Mouse (Mus musculus): ENCODE measurements around the gene Pip5k1c.

Gene Pip5k1c

DNA sequence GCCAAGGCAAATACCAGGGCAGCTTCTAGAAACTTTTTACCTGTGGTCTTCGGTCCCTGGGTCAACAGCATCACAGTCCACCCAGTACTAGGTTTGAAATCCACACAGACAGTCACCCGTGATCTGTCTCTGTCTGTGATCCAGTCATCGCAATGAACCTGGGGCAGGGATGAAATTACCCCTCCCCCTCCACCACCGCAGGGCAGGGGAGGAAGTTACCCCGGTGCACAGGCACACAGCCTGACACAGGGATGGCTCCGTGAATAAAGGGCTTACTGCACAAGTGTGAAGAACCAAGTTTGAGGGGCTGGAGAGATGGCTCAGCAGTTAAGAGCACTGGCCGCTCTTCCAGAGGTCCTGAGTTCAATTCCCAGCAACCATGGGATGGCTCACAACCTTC is 11.0 kb downstream of the Pip5k1c start:
- no peak for DNase-seq

DNA sequence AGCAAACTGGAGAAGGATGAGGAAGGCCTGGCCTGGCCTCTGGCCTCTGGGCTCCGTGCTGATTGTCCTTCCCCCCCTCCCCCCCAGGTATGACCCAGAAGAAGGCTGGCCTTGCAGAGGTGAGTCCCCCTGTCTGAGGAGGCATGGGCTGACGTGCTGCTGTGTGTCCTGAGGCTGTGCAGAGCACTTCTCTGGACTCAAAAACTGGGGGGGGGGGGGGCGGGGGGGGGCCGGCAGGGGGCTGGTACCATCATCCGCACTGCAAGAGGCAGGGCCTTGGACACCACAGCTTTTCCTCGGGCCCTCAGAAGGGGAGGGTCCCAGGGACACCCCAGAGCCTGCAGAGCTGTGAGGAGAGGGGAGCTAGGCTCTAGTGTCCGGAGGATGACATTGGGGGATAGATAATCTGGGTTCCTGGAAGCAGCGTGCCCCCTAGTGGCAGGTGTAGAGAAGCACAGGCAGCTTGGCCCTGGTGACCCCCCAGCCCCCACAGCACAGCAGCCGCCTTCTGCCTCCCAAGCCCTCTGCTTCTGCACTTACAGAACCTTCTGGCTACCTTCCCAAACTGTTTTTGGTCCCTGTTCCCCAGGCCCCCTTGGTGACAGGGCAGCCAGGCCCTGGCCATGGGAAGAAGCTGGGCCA is 12.0 kb downstream of the Pip5k1c start:
- DNase-seq: peak in 1 of 2 experiments; percentile 54

- DNase-seq: no peak
Observed at GRCm38 (mm10) chr10:81305663-81306062, 12.9 kb downstream of the Pip5k1c start.

DNA sequence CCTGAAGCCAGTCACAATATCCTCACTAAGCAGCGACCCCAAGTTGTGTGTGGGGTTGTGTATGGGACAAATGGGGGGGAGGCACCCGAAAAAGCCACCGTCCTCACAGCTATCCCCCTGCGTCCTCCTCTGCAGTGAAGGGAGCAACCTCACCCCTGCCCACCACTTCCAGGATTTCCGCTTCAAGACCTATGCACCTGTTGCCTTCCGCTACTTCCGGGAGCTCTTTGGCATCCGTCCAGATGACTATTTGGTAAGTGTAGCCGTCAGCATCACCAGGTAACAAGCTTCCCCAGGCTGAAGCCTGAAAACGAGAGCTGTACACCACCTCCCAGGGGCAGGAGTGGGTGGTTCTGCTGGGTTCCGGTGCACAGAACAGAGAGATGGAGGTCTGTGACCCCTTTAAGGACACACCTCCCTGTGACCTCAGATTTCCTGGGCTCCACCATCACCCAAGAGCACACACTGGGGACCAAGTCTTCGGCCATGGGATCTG is 13.5 kb downstream of the Pip5k1c start:
- no peak for DNase-seq

DNA sequence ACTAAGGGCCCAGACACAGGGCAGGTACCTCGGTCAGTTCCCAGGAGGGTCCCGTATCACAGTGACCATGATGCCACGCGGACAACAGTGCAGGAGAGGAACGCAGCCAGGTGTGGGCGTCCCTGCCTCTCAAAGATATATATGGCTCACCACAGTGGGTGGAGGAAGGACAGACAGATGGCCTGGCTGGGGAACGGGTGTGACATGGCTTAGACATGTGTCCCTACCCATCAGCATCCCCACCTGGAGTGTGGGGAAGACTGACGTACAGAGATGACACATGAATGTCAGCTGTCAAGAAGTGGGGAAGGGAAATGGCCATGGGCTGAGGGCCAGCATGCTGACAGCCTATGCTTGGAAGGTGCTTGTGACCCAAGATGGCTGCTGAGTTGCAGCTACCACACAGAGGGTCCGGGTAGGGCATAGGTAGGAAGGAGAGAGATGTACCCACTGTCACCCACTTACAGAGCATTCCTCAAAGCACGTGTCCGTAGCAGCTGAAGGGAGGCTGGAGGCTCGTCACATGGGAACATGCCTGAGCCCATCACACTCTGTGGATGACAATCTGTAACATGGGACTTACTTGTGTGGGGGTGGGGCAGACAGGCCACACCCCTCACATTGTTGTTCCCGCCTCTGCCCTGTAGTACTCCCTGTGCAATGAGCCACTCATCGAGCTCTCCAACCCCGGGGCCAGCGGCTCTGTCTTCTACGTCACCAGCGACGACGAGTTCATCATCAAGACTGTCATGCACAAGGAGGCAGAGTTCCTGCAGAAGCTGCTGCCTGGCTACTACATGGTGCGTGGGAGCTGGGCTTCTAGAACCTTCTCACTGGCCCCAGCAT is 14.3 kb downstream of the Pip5k1c start:
- no peak for DNase-seq

DNA sequence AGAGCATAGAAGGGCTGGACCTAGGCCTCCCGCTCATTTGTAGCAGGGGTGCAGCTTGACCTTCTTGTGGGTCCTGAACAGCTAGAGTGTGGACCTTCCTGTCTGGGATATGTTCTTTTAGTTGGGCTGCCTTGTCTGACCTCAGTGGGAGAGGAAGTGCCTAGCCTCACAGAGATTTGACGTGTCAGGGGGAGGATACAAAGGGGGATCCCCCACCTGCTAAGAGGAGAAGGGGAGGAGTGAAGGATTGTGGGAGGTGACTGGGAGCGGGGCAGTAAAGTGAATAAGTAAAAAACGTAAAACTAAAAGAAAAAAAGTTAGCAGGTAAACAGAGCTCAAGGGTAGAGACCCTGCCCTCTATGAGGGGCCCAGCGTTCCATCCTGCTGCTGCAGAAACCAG is 16.8 kb downstream of the Pip5k1c start:
- no peak for DNase-seq

DNA sequence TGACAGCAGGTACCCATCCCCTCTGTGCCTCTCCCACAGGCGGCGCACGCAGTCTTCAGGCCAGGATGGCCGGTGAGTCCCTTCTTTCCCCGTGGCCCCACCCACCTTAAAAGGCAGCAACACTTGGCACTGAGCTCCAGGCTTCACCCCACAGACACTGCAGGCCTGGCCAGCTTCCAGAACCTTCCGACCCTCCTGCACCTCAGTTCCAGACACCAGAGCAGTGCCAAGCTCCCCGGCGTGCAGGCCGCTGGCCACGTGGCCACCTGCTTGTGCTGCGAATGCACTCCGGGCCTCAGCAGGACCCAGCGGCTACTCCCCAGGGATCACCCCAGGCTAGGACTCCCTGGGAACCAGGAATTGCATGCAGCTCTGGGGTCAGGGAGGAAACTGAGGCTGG is 20.8 kb downstream of the Pip5k1c start:
- DNase-seq: peak in 1 of 2 experiments; percentile 46

- DNase-seq: no peak
Observed at GRCm38 (mm10) chr10:81314201-81314600, 21.4 kb downstream of the Pip5k1c start.

DNA sequence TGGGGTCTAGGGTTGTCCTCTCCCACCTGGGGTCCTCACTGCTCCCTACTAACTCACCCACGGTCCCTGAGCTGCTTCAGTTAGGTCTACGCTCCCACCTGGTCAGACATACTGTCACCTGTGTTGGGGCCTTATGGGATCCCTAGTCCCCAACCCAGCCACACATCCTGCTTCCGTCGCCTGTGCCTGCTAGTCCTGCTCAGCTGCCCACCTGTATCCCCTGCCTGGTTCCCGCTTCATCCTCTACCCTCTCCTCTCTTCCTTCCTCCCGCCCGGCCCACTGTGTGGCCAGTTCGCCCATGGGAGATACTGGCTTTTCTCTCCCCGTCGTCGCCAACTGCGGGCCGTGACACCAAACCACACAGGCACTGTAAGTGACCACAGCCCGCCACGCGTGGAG is 22.8 kb downstream of the Pip5k1c start:
- DNase-seq: no peak

DNA sequence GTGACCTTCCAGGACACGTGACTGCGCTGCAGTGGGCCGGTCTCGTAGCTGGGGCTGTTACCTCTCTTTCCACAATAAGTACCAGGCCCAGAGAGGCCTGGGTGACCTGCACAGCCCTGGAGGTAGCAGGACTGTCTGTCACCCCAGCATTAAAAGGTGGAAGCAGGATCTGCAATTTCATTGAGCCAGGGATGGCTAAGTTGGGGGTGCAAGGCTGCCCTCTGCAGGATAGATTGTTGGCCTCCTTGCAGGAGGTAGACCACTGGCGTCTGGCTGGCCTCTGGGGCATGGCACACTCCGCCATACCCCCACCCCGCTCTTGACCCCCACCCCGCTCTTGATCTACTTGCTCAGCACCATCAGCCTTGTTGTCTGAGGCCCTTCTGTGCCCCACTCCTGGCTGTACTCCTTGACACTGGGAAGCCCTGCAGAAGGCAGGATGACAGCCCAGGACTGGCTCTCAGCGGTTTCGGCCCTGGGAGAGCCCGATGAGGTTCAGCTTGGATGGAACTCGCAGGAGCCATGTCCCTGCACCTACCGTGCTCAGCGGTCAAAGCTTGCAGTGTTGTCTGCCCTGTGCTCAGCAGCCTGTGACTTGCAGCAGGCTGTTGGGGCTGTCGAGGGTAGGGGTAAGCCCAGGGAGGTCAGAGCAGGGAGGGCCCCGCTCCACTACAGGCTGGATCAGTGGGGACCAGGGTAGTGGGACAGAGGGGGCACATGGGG is 23.7 kb downstream of the Pip5k1c start:
- peak; percentile 58 to 66 for DNase-seq

DNA sequence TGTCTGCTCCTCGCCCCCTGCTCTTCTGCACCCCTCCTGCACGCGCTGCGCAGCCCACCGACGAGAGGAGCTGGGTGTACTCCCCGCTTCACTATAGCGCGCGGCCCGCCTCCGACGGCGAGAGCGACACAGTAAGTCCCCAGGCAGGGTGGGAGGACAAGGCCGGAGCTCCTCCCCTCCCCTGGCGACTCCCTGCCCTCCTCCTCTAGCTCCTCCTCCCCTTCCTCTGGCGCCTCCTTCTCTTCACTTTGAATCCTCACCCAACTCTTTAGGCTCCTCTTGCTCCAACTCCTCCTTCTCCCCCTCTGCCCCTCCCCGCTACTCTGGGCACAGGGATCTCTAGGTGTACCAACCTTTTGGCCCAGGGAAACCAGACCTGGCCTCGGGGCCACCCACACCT is 24.5 kb downstream of the Pip5k1c start:
- peak; percentile 72 to 87 for DNase-seq

- DNase-seq: peak; percentile 57 to 80
Observed at GRCm38 (mm10) chr10:81318589-81319329, 26.0 kb downstream of the Pip5k1c start.

GRCm38 (mm10) chr10:81319330-81319699 is 26.6 kb downstream of the Pip5k1c start:
- DNase-seq: peak in 1 of 2 experiments; percentile 59

- peak; percentile 98 for DNase-seq
Observed at GRCm38 (mm10) chr10:81319741-81320549, 27.2 kb downstream of the Pip5k1c start.

DNA sequence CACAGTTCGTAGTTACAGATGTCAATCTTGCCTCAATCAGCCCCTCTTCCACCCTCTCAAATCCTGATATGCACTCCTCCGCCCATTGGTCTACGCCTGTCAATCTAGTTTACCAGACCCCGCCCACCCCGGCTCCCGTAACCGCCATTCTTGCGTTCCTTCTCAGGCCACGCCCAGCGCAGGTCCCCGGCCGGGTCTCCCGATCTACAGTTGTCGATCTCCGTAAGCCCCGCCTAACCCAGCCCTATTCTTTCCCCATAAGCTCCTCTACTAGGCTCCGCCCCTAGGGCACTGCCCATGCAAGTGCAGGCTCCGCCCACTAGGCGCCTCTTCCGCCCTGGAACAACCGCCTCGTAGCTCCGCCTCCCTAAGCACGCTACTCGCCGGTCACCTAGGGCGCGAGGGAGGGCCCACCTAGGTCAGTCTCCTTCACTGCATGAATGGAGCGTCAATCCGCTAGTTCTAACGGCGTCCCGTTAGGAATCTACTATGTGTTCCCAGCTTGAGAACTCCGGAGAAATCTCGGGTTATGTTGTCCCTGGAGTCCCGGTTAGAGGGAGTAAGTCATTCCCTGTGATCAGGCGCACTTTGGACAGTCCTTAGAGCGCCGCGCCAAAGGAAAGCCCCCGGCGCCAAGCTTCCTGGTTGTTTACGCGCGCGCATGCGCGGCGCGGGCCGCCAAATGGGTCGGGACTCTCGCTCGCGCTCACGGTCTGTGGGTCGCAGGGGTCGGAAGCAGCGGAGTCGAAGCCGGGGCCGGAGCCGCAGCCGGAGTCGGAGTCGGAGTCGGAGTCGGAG is 28.0 kb downstream of the Pip5k1c start, which contains the start of gene Cactin:
Gene Cactin (plus strand): TSS at position 554 of the 798 bp plus-strand sequence.
- peak; percentile 100 for DNase-seq

- DNase-seq: no peak
Observed at GRCm38 (mm10) chr10:81321436-81321835, 28.7 kb downstream of the Pip5k1c start.

DNA sequence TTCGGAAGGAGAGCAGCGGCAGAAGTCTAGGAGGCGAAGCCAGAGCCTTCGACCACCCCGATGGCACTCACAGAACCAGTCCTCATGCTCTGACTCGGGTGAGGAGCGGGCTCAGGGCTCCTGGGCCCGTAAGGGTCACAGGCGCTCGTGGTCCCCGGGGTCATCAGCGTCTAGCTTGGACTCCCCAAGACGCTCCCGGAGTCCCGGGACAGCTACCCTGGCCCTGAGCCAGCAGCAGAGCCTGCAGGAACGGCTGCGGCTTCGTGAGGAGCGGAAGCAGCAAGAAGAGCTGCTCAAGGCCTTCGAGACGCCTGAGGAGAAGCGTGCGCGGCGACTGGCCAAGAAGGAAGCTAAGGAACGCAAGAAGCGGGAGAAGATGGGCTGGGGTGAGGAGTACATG is 29.7 kb downstream of the Pip5k1c start:
- peak in 1 of 2 experiments; percentile 65 for DNase-seq

DNA sequence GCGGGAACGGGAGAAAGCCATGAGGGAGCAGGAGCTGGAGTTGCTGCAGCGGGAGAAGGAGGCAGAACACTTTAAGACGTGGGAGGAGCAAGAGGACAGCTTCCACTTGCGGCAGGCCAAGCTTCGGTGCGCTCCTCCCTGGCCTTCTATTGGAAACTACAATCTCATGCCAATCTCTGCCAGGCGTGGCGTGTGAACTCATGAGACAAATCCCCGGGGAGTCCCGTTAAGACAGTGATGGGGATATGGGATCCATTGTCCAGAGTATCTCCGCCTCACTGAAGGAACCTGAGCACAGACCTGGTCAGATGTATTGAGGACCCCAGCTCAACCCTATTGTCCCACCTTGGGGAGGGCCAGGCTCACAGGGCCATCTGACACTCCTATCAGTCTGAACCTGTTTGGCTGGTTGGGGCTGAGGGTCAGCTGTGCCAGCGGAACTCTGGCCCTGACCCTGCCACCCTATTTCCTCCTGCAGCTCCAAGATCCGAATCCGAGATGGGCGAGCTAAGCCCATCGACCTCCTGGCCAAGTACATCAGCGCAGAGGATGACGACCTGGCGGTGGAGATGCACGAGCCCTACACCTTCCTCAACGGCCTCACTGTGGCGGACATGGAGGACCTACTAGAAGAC is 30.5 kb downstream of the Pip5k1c start:
- DNase-seq: peak in 1 of 2 experiments; percentile 47

DNA sequence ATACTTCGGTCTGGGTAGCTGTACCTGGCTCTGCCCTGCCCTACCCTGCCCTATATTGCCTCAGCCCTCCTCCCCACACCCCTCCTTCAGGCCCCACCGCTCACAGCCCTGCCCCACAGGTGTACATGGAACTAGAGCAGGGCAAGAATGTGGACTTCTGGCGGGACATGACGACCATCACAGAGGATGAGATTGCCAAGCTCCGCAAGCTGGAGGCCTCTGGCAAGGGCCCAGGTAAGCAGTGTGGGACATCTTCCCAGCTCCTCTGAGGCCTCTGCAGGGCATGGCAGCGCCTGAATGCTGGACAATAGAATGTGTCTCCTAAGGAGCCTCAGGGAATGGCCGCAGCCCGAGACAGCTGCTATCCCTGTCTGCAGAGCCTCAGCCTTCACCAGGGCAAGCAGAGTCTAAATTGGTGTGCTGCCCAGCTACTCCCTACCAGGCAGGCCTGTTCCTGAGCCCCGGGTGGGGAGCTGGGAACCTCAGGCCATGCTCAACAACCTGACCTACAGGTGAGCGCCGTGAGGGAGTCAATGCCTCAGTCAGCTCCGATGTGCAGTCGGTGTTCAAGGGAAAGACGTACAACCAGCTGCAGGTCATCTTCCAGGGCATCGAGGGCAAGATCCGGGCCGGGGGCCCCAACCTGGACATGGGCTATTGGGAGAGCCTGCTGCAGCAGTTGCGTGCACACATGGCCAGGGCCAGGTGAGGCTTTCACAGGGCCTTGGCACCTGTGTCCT is 31.2 kb downstream of the Pip5k1c start:
- DNase-seq: no peak

Measured in kidney, postnatal 25 days (tissue).